Mouse (Mus musculus) embryonic stem cell, embryonic (primary cell): ENCODE data around the gene Ern2.

ENCODE experiments used
- CTCF ChIA-PET, 4 experiments: fragments of 300-600 bp in 2 of 4; fragments of 350-600 bp in 2 of 4; sonication (Branson Sonifier 250); formaldehyde crosslinking; loops; one replicate each; lab custom pipeline; 2022; ENCODE audit warnings: inconsistent platforms in 2 of 4; lab: Charles Lee
- POLR2A ChIA-PET, 4 experiments: fragments of 300-600 bp in 2 of 4; fragments of 350-600 bp in 2 of 4; sonication (Branson Sonifier 250); formaldehyde crosslinking; loops; one replicate each; lab custom pipeline; 2022; ENCODE audit warnings: antibody characterized with exemption in 4 of 4, inconsistent platforms in 1 of 4; lab: Charles Lee

Ern2 gene

GRCm38 (mm10) chr7:122186043-122186442 lies at the start of gene Ern2:
TSS of gene Ern2 (minus strand) at chr7:122186207.
- POLR2A ChIA-PET: interaction anchor here in 3 of 4 experiments (0.6 to 1.5 kb wide), 3 partner anchors 10 to 744 kb away, joined by 4 to 7 read pairs (median 6); no protein-coding TSS in a partner anchor
- CTCF ChIA-PET: interaction anchor here in 2 of 4 experiments (1.0 to 1.1 kb wide), 4 partner anchors 11 to 205 kb away, joined by 3 to 8 read pairs (median 4); no protein-coding TSS in a partner anchor

GRCm38 (mm10) chr7:122230866-122231265 lies 44.9 kb upstream of the Ern2 start:
- ChIA-PET CTCF (no interaction called here), POLR2A (interaction anchor here in 1 of 4 experiments (1.5 kb wide), 1 partner anchor 9 kb away, joined by 3 read pairs; no protein-coding TSS in a partner anchor)

DNA sequence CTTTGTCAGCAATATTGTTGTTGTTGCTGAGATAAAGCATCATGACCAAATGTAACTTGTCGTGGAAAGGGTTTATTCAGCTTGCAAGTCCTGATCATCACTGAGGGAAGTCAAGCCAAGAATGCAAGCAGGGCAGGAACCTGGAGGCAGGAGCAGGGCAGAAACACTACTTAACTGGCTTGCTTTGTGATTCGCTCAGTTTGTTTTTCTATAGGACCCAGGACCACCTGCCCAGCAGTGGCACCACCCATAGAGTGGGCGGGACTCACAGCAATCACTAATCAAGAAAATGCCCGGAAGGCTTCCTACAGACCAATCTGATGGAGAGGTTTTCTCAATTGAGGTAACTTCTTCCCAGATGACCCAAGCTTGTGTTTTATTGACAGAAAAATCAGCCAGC lies 43.9 kb upstream of the Ern2 start:
- CTCF ChIA-PET: interaction anchor here in 2 of 4 experiments (0.6 to 2.1 kb wide), 2 partner anchors 19 to 33 kb away, joined by 6 to 8 read pairs; no protein-coding TSS in a partner anchor

DNA sequence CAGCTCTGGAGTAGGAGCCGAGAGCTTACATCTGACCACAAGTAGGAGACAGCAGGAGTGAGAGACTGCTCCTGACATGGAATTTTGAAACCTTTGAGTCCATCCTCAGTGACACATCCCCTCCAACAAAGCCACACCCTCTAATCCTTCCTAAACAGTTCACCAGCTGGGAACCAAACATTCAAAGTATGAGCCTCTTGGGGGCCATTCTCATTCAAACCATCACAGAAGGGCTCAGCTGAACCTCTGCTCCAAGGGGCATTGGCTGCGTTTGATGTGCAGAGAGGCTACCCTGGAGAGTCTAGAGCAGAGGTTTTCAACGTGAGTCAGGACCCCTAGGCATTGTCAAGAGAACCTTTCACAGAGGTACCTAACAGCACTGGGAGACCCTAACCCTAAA lies 43.3 kb upstream of the Ern2 start:
- POLR2A ChIA-PET: interaction anchor here in 2 of 4 experiments (0.7 to 1.7 kb wide), 3 partner anchors 38 to 201 kb away, joined by 3 to 7 read pairs (median 3); no protein-coding TSS in a partner anchor
- CTCF ChIA-PET: interaction anchor here in 3 of 4 experiments (0.6 to 2.1 kb wide), 3 partner anchors 13 to 680 kb away, joined by 3 to 8 read pairs (median 4); no protein-coding TSS in a partner anchor

More for the DNA sequence above, 43.9 kb upstream of the Ern2 start:
- POLR2A ChIA-PET: interaction anchor here in 3 of 4 experiments (0.6 to 1.7 kb wide), 5 partner anchors 39 to 737 kb away, joined by 3 to 7 read pairs (median 4); no protein-coding TSS in a partner anchor

DNA sequence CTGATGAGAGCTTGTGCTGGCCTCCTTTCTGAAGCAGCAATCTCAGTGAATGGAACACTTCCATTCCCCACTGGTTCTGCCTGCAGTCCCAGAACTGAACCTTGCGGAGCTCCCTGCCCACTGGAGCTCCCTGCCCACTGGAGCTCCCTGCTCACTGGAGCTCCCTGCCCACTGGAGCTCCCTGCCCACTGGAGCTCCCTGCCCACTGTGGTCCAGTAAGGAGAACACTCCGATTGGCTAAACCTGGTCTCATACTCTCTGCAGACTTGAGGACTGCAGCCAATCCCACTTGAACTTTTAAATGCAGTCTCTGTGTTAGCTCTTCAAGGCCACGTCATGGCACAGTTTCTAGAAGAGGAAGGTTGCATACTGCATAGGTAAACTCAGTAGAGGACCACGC lies 40.7 kb upstream of the Ern2 start:
- POLR2A ChIA-PET: interaction anchor here in 1 of 4 experiments (0.6 to 1.3 kb wide), 2 partner anchors 18 to 217 kb away, joined by 3 to 4 read pairs; no protein-coding TSS in a partner anchor
- CTCF ChIA-PET: interaction anchor here in 2 of 4 experiments (0.9 to 1.1 kb wide), 2 partner anchors 30 kb away, joined by 3 to 4 read pairs; no protein-coding TSS in a partner anchor

- CTCF ChIA-PET: interaction anchor here in 2 of 4 experiments (0.9 to 1.1 kb wide), 2 partner anchors 29 kb away, joined by 3 to 4 read pairs; no protein-coding TSS in a partner anchor
- POLR2A ChIA-PET: interaction anchor here in 1 of 4 experiments (0.6 to 1.3 kb wide), 2 partner anchors 19 to 217 kb away, joined by 3 to 4 read pairs; no protein-coding TSS in a partner anchor
Observed at GRCm38 (mm10) chr7:122226020-122226742, 40.2 kb upstream of the Ern2 start.

- POLR2A ChIA-PET: interaction anchor here in 1 of 4 experiments (0.7 kb wide), 1 partner anchor 227 kb away, joined by 4 read pairs; no protein-coding TSS in a partner anchor
Observed at GRCm38 (mm10) chr7:122219315-122219801, 33.4 kb upstream of the Ern2 start, which contains the start of gene Chp2. TSS of gene Chp2 (plus strand) at chr7:122219496.

DNA sequence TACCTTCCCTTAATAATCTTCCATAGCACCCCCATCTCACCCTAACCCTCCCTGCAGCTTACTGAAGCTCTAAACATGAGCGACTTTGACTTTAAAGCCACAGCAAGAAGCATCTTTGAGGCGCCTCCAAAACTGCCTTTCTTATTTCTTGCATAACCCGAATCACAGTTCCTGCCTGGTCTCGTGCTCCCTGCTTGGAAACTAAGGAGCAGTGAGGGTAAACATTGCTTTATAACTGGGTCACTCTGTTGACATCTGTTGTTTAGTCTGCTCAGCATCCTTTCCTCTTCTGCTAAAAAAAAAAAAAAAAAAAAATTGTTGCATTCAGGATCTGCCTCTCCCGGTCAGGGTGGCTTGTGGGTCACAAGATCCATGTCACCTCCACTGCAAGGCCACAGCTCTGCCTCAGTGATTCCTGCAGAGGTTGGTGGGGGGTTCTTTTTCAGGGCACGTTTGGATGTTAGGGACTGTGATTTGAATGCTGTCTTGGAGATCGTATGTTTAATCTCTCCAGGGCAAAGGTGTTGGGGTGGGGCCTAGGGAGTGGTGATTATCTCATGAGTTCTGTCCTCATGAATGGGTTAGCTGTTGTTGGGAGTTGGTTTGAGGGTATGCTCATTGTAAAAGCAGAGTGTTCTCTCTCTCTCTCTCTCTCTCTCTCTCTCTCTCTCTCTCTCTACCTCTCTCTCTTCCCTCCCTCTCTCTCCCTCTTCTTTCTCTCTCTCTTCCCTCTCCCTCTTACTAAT lies 22.4 kb upstream of the Ern2 start:
- POLR2A ChIA-PET: interaction anchor here in 1 of 4 experiments (0.7 kb wide), 2 partner anchors 9 to 62 kb away, joined by 3 read pairs; no protein-coding TSS in a partner anchor
- CTCF ChIA-PET: interaction anchor here in 3 of 4 experiments (0.6 to 1.5 kb wide), 5 partner anchors 9 to 96 kb away, joined by 3 to 4 read pairs (median 4); no protein-coding TSS in a partner anchor

More at GRCm38 (mm10) chr7:122219315-122219801, 33.4 kb upstream of the Ern2 start, which contains the start of gene Chp2:
- CTCF ChIA-PET: interaction anchor here in 3 of 4 experiments (0.7 to 1.4 kb wide), 5 partner anchors 22 to 247 kb away, joined by 3 to 15 read pairs (median 4); no protein-coding TSS in a partner anchor

DNA sequence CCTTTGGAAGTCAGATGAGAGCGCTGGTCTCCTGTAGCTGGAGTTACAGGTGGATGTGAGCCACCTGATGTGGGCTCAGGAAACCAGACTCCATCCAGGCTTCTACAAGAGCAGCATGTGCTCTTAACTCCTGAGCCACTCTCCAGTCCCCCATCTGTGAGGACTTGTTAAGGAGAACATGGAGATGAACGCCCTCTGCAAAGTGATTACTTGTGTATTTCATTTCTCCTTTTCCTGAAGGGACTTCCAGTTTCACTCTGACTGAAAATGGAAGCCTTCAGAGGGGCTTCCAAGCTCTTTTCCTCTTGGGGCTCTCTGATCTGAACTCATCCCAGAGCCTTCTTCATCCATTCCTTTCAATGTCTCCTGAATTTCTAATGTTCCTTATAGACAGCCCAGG lies 20.1 kb upstream of the Ern2 start:
- POLR2A ChIA-PET: interaction anchor here in 1 of 4 experiments (0.7 kb wide), 1 partner anchor 199 kb away, joined by 3 read pairs; no protein-coding TSS in a partner anchor
- CTCF ChIA-PET: no interaction called here

DNA sequence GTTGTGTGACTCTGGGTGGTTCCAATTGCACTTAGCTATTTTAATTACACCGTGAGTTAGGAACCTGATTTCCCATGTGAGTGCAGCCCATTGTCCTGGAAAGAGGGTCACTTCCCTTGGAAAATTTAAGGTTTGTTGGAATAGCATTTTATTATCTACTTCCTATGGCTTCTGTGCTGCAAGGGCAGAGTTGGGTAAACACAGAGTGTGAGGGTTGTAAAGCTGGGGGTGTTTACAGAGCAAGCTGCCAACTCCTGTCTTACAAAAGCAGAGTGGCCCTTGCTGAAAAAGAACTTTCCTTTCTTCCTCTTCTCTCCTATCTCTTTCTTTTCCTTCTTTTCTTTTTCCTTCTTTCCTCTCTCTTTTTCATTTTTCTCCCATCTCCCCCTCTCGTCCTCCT lies 17.9 kb upstream of the Ern2 start:
- CTCF ChIA-PET: no interaction called here

GRCm38 (mm10) chr7:122199296-122199695 lies 13.3 kb upstream of the Ern2 start:
- POLR2A ChIA-PET: interaction anchor here in 2 of 4 experiments (0.5 to 2.2 kb wide), 3 partner anchors 9 to 483 kb away, joined by 3 to 5 read pairs (median 4); no protein-coding TSS in a partner anchor
- CTCF ChIA-PET: interaction anchor here (0.6 to 2.5 kb wide), 17 partner anchors 9 to 260 kb away, joined by 3 to 8 read pairs (median 3); partner anchors contain the start of genes Dctn5 (in 1 of the 4) and Palb2 (in 1 of the 4)

More for the DNA sequence above, 17.9 kb upstream of the Ern2 start:
- POLR2A ChIA-PET: no interaction called here

- ChIA-PET CTCF (interaction anchor here (0.5 to 2.0 kb wide), 40 partner anchors 11 to 809 kb away, joined by 3 to 14 read pairs (median 4); partner anchors contain the start of genes Cacng3 (in 1 of the 4), Chp2 (in 1 of the 4), Ern2 (in 1 of the 4) and Prkcb (in 1 of the 4)), POLR2A (interaction anchor here in 3 of 4 experiments (0.5 to 1.3 kb wide), 7 partner anchors 12 to 1853 kb away, joined by 3 to 5 read pairs (median 4); partner anchors contain the start of gene Plk1 (in 1 of the 3))
Observed at GRCm38 (mm10) chr7:122197306-122197705, 11.3 kb upstream of the Ern2 start.

DNA sequence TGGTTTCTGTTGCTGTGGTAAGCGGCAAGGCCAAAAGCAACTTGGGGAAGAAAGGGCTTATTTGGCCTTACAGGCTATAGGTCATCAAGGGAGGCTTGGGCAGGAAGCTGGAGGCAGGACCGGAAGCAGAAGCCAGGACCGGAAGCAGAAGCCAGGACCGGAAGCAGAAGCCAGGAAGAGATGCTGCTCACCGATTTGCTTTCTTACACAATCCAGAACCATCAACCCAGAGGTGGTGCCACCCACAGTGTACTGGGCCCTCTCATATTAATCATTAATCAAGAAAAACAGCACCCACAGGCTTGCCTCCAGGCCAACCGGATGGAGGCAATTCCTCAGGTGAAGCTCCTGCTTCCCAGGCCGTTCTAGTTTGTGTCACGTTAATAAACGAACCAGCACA lies 10.8 kb upstream of the Ern2 start:
- CTCF ChIA-PET: interaction anchor here (0.5 to 2.0 kb wide), 40 partner anchors 11 to 809 kb away, joined by 3 to 14 read pairs (median 4); partner anchors contain the start of genes Cacng3 (in 1 of the 4), Chp2 (in 1 of the 4), Ern2 (in 1 of the 4) and Prkcb (in 1 of the 4)
- POLR2A ChIA-PET: interaction anchor here in 1 of 4 experiments (0.5 to 1.3 kb wide), 3 partner anchors 12 to 758 kb away, joined by 3 to 4 read pairs (median 4); partner anchors contain the start of gene Plk1

DNA sequence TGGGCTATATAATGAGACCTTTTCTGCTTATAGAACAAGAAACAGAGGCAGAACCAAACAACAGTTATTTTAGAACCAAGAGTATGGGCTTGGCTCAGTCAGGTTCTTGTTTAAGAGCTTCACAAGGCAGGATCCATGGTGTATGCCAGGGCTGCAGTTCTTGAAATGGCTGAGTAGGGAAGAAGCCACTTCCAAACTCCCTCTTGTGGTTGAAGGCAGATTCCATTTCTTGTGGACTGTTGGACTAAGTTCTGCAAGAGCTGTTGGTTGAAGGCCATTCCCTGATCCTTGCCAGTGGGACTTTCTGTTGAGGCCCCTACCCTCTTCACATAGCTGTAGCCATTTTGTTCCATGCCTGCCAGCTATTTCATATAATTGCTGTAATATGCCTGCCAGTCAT lies 7.9 kb upstream of the Ern2 start:
- ChIA-PET CTCF (interaction anchor here in 3 of 4 experiments (0.6 to 1.6 kb wide), 6 partner anchors 9 to 1189 kb away, joined by 3 to 5 read pairs (median 4); partner anchors contain the start of gene Scnn1g (in 1 of the 3)), POLR2A (interaction anchor here in 3 of 4 experiments (0.7 to 1.4 kb wide), 4 partner anchors 9 to 1072 kb away, joined by 4 to 7 read pairs (median 5); no protein-coding TSS in a partner anchor)

- CTCF ChIA-PET: interaction anchor here (0.5 to 2.0 kb wide), 14 partner anchors 8 to 1179 kb away, joined by 3 to 15 read pairs (median 4); partner anchors contain the start of genes Arhgap17 (in 1 of the 4), Dctn5 (in 1 of the 4), Lcmt1 (in 1 of the 4) and Palb2 (in 1 of the 4)
- POLR2A ChIA-PET: interaction anchor here (0.6 to 2.1 kb wide), 17 partner anchors 10 to 170 kb away, joined by 3 to 18 read pairs (median 4); partner anchors contain the start of genes Dctn5 (in 2 of the 4), Gga2 (in 2 of the 4), Palb2 (in 2 of the 4) and Plk1 (in 2 of the 4)
Observed at GRCm38 (mm10) chr7:122191097-122191496, 5.1 kb upstream of the Ern2 start.

GRCm38 (mm10) chr7:122189484-122189883 lies 3.5 kb upstream of the Ern2 start:
- POLR2A ChIA-PET: interaction anchor here in 2 of 4 experiments (0.6 to 2.0 kb wide), 2 partner anchors 122 to 148 kb away, joined by 4 to 6 read pairs; partner anchors contain the start of genes Ears2 (in 1 of the 2) and Ubfd1 (in 1 of the 2)
- CTCF ChIA-PET: interaction anchor here in 2 of 4 experiments (0.6 to 2.0 kb wide), 7 partner anchors 10 to 456 kb away, joined by 3 to 7 read pairs (median 3); partner anchors contain the start of gene Scnn1g (in 1 of the 2)
